Mouse (Mus musculus): ENCODE measurements around the gene Actn4.

GRCm38 (mm10) chr7:28990766-28991273, 28.7 kb upstream of the Actn4 start:
- TF ChIP-seq MYC (IDR thresholded peaks at IDR 0.05; ENCODE audit: low read depth, low read length) (no peak), POLR2A (IDR thresholded peaks at IDR 0.05; ENCODE audit: control insufficient read depth in 1 of 2, insufficient read depth in 1 of 2, low read depth in 1 of 2, low read length in 2 of 2, poor library complexity in 1 of 2) (no peak), CTCF (IDR thresholded peaks at IDR 0.05 in 2 of 3, conservative IDR thresholded peaks at IDR 0.05 in 1 of 3; ENCODE audit: control insufficient read depth in 1 of 3, insufficient read depth in 1 of 3, low read depth in 2 of 3, low read length in 3 of 3, poor library complexity in 1 of 3, severe bottlenecking in 1 of 3) (no peak), USF1 (IDR thresholded peaks at IDR 0.05; ENCODE audit: low read depth, low read length) (no peak), ETS1 (IDR thresholded peaks at IDR 0.05; ENCODE audit: low read depth, low read length) (no peak), ZKSCAN1 (IDR thresholded peaks at IDR 0.05; ENCODE audit: low read depth, low read length) (no peak), MXI1 (IDR thresholded peaks at IDR 0.05; ENCODE audit: low read depth, low read length) (no peak), RAD21 (IDR thresholded peaks at IDR 0.05; ENCODE audit: low read depth, low read length) (no peak), ELF1 (IDR thresholded peaks at IDR 0.05; ENCODE audit: low read depth, low read length) (no peak)

All from MEL (cell line).